Mouse (Mus musculus): Measurements from ENCODE around the gene Abce1.

- TF ChIP-seq POLR2A (IDR thresholded peaks at IDR 0.05; ENCODE audit: borderline replicate concordance, extremely low read depth, low read depth, low read length) (no peak), CTCF (IDR thresholded peaks at IDR 0.05; ENCODE audit: insufficient read depth, low read length) (no peak)
Observed at GRCm38 (mm10) chr8:79653736-79654135, 57.8 kb downstream of the Abce1 start.
